Mouse (Mus musculus): ENCODE data around the gene Lmna.

Lmna gene

GRCm38 (mm10) chr3:88542486-88542885, 32.7 kb upstream of the Lmna start:
- in situ Hi-C loops (cut with MboI; ENCODE audit: low pct_unique_long_range_greater_than_20kb in 1 of 2, low sequenced_read_pairs in 2 of 2, unreplicated experiment in 1 of 2): loop anchor here in 1 of 2 experiments (10.0 kb wide), 1 partner anchor 92 kb away; no protein-coding TSS in a partner anchor

GRCm38 (mm10) chr3:88541622-88542401, 32.1 kb upstream of the Lmna start:
- in situ Hi-C loops (cut with MboI; ENCODE audit: low pct_unique_long_range_greater_than_20kb in 1 of 2, low sequenced_read_pairs in 2 of 2, unreplicated experiment in 1 of 2): loop anchor here in 1 of 2 experiments (10.0 kb wide), 1 partner anchor 93 kb away; no protein-coding TSS in a partner anchor

- in situ Hi-C loops (cut with MboI; ENCODE audit: low pct_unique_long_range_greater_than_20kb in 1 of 2, low sequenced_read_pairs in 2 of 2, unreplicated experiment in 1 of 2): loop anchor here in 1 of 2 experiments (10.0 kb wide), 1 partner anchor 95 kb away; no protein-coding TSS in a partner anchor
Measured at GRCm38 (mm10) chr3:88540085-88540484, 30.3 kb upstream of the Lmna start.

GRCm38 (mm10) chr3:88539397-88539796, 29.6 kb upstream of the Lmna start:
- in situ Hi-C loops (cut with MboI; ENCODE audit: low pct_unique_long_range_greater_than_20kb in 1 of 2, low sequenced_read_pairs in 2 of 2, unreplicated experiment in 1 of 2): no loop called here

- in situ Hi-C loops (cut with MboI; ENCODE audit: low pct_unique_long_range_greater_than_20kb in 1 of 2, low sequenced_read_pairs in 2 of 2, unreplicated experiment in 1 of 2): no loop called here
Measured at GRCm38 (mm10) chr3:88538271-88539145, 28.8 kb upstream of the Lmna start.

- in situ Hi-C loops (cut with MboI; ENCODE audit: low pct_unique_long_range_greater_than_20kb in 1 of 2, low sequenced_read_pairs in 2 of 2, unreplicated experiment in 1 of 2): no loop called here
Measured at GRCm38 (mm10) chr3:88537146-88537545, 27.4 kb upstream of the Lmna start.

- in situ Hi-C loops (cut with MboI; ENCODE audit: low pct_unique_long_range_greater_than_20kb in 1 of 2, low sequenced_read_pairs in 2 of 2, unreplicated experiment in 1 of 2): no loop called here
Measured at GRCm38 (mm10) chr3:88536103-88536930, 26.6 kb upstream of the Lmna start.

GRCm38 (mm10) chr3:88535527-88535926, 25.8 kb upstream of the Lmna start:
- in situ Hi-C loops (cut with MboI; ENCODE audit: low pct_unique_long_range_greater_than_20kb in 1 of 2, low sequenced_read_pairs in 2 of 2, unreplicated experiment in 1 of 2): no loop called here

GRCm38 (mm10) chr3:88535005-88535404, 25.2 kb upstream of the Lmna start:
- in situ Hi-C loops (cut with MboI; ENCODE audit: low pct_unique_long_range_greater_than_20kb in 1 of 2, low sequenced_read_pairs in 2 of 2, unreplicated experiment in 1 of 2): no loop called here

- in situ Hi-C loops (cut with MboI; ENCODE audit: low pct_unique_long_range_greater_than_20kb in 1 of 2, low sequenced_read_pairs in 2 of 2, unreplicated experiment in 1 of 2): no loop called here
Measured at GRCm38 (mm10) chr3:88533706-88534105, 23.9 kb upstream of the Lmna start.

- in situ Hi-C loops (cut with MboI; ENCODE audit: low pct_unique_long_range_greater_than_20kb in 1 of 2, low sequenced_read_pairs in 2 of 2, unreplicated experiment in 1 of 2): no loop called here
Measured at GRCm38 (mm10) chr3:88532689-88533511, 23.1 kb upstream of the Lmna start.

- in situ Hi-C loops (cut with MboI; ENCODE audit: low pct_unique_long_range_greater_than_20kb in 1 of 2, low sequenced_read_pairs in 2 of 2, unreplicated experiment in 1 of 2): no loop called here
Measured at GRCm38 (mm10) chr3:88532299-88532674, 22.5 kb upstream of the Lmna start, which contains the start of gene Mex3a. Gene Mex3a, plus strand, starts transcription at chr3:88532395.

- in situ Hi-C loops (cut with MboI; ENCODE audit: low pct_unique_long_range_greater_than_20kb in 1 of 2, low sequenced_read_pairs in 2 of 2, unreplicated experiment in 1 of 2): no loop called here
Measured at GRCm38 (mm10) chr3:88531348-88532298, 21.9 kb upstream of the Lmna start.

GRCm38 (mm10) chr3:88530082-88530864, 20.5 kb upstream of the Lmna start:
- in situ Hi-C loops (cut with MboI; ENCODE audit: low pct_unique_long_range_greater_than_20kb in 1 of 2, low sequenced_read_pairs in 2 of 2, unreplicated experiment in 1 of 2): no loop called here

- in situ Hi-C loops (cut with MboI; ENCODE audit: low pct_unique_long_range_greater_than_20kb in 1 of 2, low sequenced_read_pairs in 2 of 2, unreplicated experiment in 1 of 2): loop anchor here (10.0 kb wide), 1 partner anchor 125 kb away; no protein-coding TSS in a partner anchor
Measured at GRCm38 (mm10) chr3:88529204-88530000, 19.6 kb upstream of the Lmna start.

All from mouse embryonic stem cell (cell line).